Mouse (Mus musculus) T-helper 17 cell (primary cell): ENCODE results near the gene Nr1i3.

ENCODE experiments used
- in situ Hi-C, 2 experiments: fragments of 300-600 bp; cut with MboI, MseI; formaldehyde crosslinking; loops; 1 replicate in 1 of 2; 2 replicates in 1 of 2; pipeline ENCODE4 v1.15.1; 2025; ENCODE audit warnings: high pct_unique_total_duplicates in 2 of 2

Nr1i3 gene

GRCm38 (mm10) chr1:171250680-171251593 is 37.2 kb downstream of the Nr1i3 start, which contains the start of gene Ndufs2:
Gene Ndufs2 (minus strand): TSS chr1:171251388.
- in situ Hi-C loops = loop anchor here in 1 of 2 experiments (10.0 to 25.0 kb wide), 2 partner anchors 136 to 364 kb away; partner anchors contain the start of genes Cfap126, Dusp12 and Gm26620

- in situ Hi-C loops = loop anchor here in 1 of 2 experiments (10.0 to 25.0 kb wide), 2 partner anchors 137 to 364 kb away; partner anchors contain the start of genes Cfap126, Dusp12 and Gm26620
Measured at GRCm38 (mm10) chr1:171251594-171252324, 38.0 kb downstream of the Nr1i3 start.

- in situ Hi-C loops = loop anchor here in 1 of 2 experiments (10.0 to 25.0 kb wide), 2 partner anchors 138 to 365 kb away; partner anchors contain the start of genes Cfap126, Dusp12 and Gm26620
Measured at GRCm38 (mm10) chr1:171252415-171252814, 38.6 kb downstream of the Nr1i3 start.

- in situ Hi-C loops = loop anchor here in 1 of 2 experiments (10.0 to 25.0 kb wide), 2 partner anchors 141 to 369 kb away; partner anchors contain the start of genes Cfap126, Dusp12 and Gm26620
Measured at GRCm38 (mm10) chr1:171256095-171256818, 42.5 kb downstream of the Nr1i3 start.

- in situ Hi-C loops = loop anchor here in 1 of 2 experiments (10.0 to 25.0 kb wide), 2 partner anchors 142 to 370 kb away; partner anchors contain the start of genes Cfap126, Dusp12 and Gm26620
Measured at GRCm38 (mm10) chr1:171256937-171257548, 43.3 kb downstream of the Nr1i3 start.

- in situ Hi-C loops = loop anchor here in 1 of 2 experiments (10.0 to 25.0 kb wide), 2 partner anchors 143 to 370 kb away; partner anchors contain the start of genes Cfap126, Dusp12 and Gm26620
Measured at GRCm38 (mm10) chr1:171257781-171258180, 44.0 kb downstream of the Nr1i3 start.

- in situ Hi-C loops = loop anchor here in 1 of 2 experiments (10.0 to 25.0 kb wide), 2 partner anchors 144 to 372 kb away; partner anchors contain the start of genes Cfap126, Dusp12 and Gm26620
Measured at GRCm38 (mm10) chr1:171258921-171259320, 45.2 kb downstream of the Nr1i3 start.

GRCm38 (mm10) chr1:171260316-171260715 is 46.5 kb downstream of the Nr1i3 start:
- in situ Hi-C loops = loop anchor here in 1 of 2 experiments (25.0 kb wide), 1 partner anchor 373 kb away; the partner anchor contains the start of genes Dusp12 and Gm26620

- in situ Hi-C loops = loop anchor here in 1 of 2 experiments (25.0 kb wide), 1 partner anchor 375 kb away; the partner anchor contains the start of genes Dusp12 and Gm26620
Measured at GRCm38 (mm10) chr1:171262594-171263130, 48.9 kb downstream of the Nr1i3 start.

GRCm38 (mm10) chr1:171263185-171263611 is 49.4 kb downstream of the Nr1i3 start:
- in situ Hi-C loops = loop anchor here in 1 of 2 experiments (25.0 kb wide), 1 partner anchor 376 kb away; the partner anchor contains the start of genes Dusp12 and Gm26620

GRCm38 (mm10) chr1:171263666-171264461 is 50.1 kb downstream of the Nr1i3 start:
- in situ Hi-C loops = loop anchor here in 1 of 2 experiments (25.0 kb wide), 1 partner anchor 377 kb away; the partner anchor contains the start of genes Dusp12 and Gm26620

GRCm38 (mm10) chr1:171265971-171266744 is 52.4 kb downstream of the Nr1i3 start:
- in situ Hi-C loops = loop anchor here in 1 of 2 experiments (25.0 kb wide), 1 partner anchor 379 kb away; the partner anchor contains the start of genes Dusp12 and Gm26620

GRCm38 (mm10) chr1:171268341-171268740 is 54.6 kb downstream of the Nr1i3 start:
- in situ Hi-C loops = loop anchor here in 1 of 2 experiments (25.0 kb wide), 1 partner anchor 381 kb away; the partner anchor contains the start of genes Dusp12 and Gm26620

GRCm38 (mm10) chr1:171269848-171270572 is 56.2 kb downstream of the Nr1i3 start, which contains the start of gene B4galt3:
Gene B4galt3 (plus strand): TSS chr1:171270328.
- in situ Hi-C loops = loop anchor here in 1 of 2 experiments (25.0 kb wide), 1 partner anchor 383 kb away; the partner anchor contains the start of genes Dusp12 and Gm26620
